Mouse (Mus musculus): Measurements from ENCODE around the gene Fig4.

Fig4 gene

GRCm38 (mm10) chr10:41261218-41261617 is 41.8 kb downstream of the Fig4 start:
- in situ Hi-C loops (cut with MboI) = no loop called here

- in situ Hi-C loops (cut with MboI) = no loop called here
Observed at GRCm38 (mm10) chr10:41260243-41261006, 42.6 kb downstream of the Fig4 start.

- in situ Hi-C loops (cut with MboI) = no loop called here
Observed at GRCm38 (mm10) chr10:41250749-41251065, 52.4 kb downstream of the Fig4 start.

- in situ Hi-C loops (cut with MboI) = no loop called here
Observed at GRCm38 (mm10) chr10:41250045-41250748, 52.9 kb downstream of the Fig4 start.

- in situ Hi-C loops (cut with MboI) = no loop called here
Observed at GRCm38 (mm10) chr10:41249006-41249659, 53.9 kb downstream of the Fig4 start.

GRCm38 (mm10) chr10:41247800-41248473 is 55.1 kb downstream of the Fig4 start:
- in situ Hi-C loops (cut with MboI) = no loop called here

GRCm38 (mm10) chr10:41246111-41246510 is 56.9 kb downstream of the Fig4 start:
- in situ Hi-C loops (cut with MboI) = no loop called here

GRCm38 (mm10) chr10:41245477-41245876 is 57.6 kb downstream of the Fig4 start:
- in situ Hi-C loops (cut with MboI) = no loop called here

GRCm38 (mm10) chr10:41245028-41245427 is 58.0 kb downstream of the Fig4 start:
- in situ Hi-C loops (cut with MboI) = no loop called here

GRCm38 (mm10) chr10:41243930-41244329 is 59.1 kb downstream of the Fig4 start:
- in situ Hi-C loops (cut with MboI) = no loop called here

- in situ Hi-C loops (cut with MboI) = no loop called here
Observed at GRCm38 (mm10) chr10:41241558-41242242, 61.4 kb downstream of the Fig4 start.

- in situ Hi-C loops (cut with MboI) = no loop called here
Observed at GRCm38 (mm10) chr10:41241080-41241479, 62.0 kb downstream of the Fig4 start.

GRCm38 (mm10) chr10:41236020-41236419 is 67.0 kb downstream of the Fig4 start:
- in situ Hi-C loops (cut with MboI) = no loop called here

GRCm38 (mm10) chr10:41235584-41235983 is 67.5 kb downstream of the Fig4 start:
- in situ Hi-C loops (cut with MboI) = no loop called here

GRCm38 (mm10) chr10:41235159-41235558 is 67.9 kb downstream of the Fig4 start:
- in situ Hi-C loops (cut with MboI) = no loop called here

- in situ Hi-C loops (cut with MboI) = no loop called here
Observed at GRCm38 (mm10) chr10:41234552-41234951, 68.5 kb downstream of the Fig4 start.

- in situ Hi-C loops (cut with MboI) = no loop called here
Observed at GRCm38 (mm10) chr10:41233140-41233539, 69.9 kb downstream of the Fig4 start.

- in situ Hi-C loops (cut with MboI) = no loop called here
Observed at GRCm38 (mm10) chr10:41231163-41231835, 71.8 kb downstream of the Fig4 start.

- in situ Hi-C loops (cut with MboI) = no loop called here
Observed at GRCm38 (mm10) chr10:41227626-41228025, 75.4 kb downstream of the Fig4 start.

- in situ Hi-C loops (cut with MboI) = no loop called here
Observed at GRCm38 (mm10) chr10:41223499-41223898, 79.6 kb downstream of the Fig4 start.

- in situ Hi-C loops (cut with MboI) = no loop called here
Observed at GRCm38 (mm10) chr10:41221204-41221603, 81.9 kb downstream of the Fig4 start.
